Mouse (Mus musculus) midbrain, embryonic 10.5 days (tissue): ENCODE measurements around the gene Sh3rf1. TPM values are rescaled to one million over a fixed set of nuclear protein-coding genes. Genes with fewer than 3 reads are reported as not detected.

ENCODE experiments used
- DNase-seq: peaks from one replicate; pipeline ENCODE4 v3.0.0-alpha.2; 2017; ENCODE audit warnings: low spot score
- H3K27ac ChIP-seq: fragments of 300-500 bp; sonication (generic); replicated peaks from 2 replicates; pipeline ENCODE4 v1.5.1; 2016; ENCODE audit warnings: mild to moderate bottlenecking
- H3K27me3 ChIP-seq: fragments of 300-500 bp; sonication (generic); 2 replicates; pipeline ENCODE4 v1.6.1; 2016; ENCODE audit warnings: low read depth, mild to moderate bottlenecking; ENCODE audit not compliant: poor library complexity, severe bottlenecking
- H3K36me3 ChIP-seq: fragments of 300-500 bp; sonication (generic); 2 replicates; pipeline ENCODE4 v1.6.1; 2016; ENCODE audit warnings: mild to moderate bottlenecking, moderate library complexity
- H3K4me1 ChIP-seq: fragments of 300-500 bp; sonication (generic); 2 replicates; pipeline ENCODE4 v1.6.1; 2016
- H3K4me3 ChIP-seq: fragments of 300-500 bp; sonication (generic); 2 replicates; pipeline ENCODE4 v1.5.1; 2016; ENCODE audit warnings: mild to moderate bottlenecking, moderate library complexity
- H3K9me3 ChIP-seq: fragments of 300-500 bp; sonication (generic); replicated peaks from 2 replicates; pipeline ENCODE4 v1.6.1; 2016; ENCODE audit warnings: mild to moderate bottlenecking
- WGBS: fragments of 180-500 bp; shearing (Covaris S2); methylation state at CpG from one replicate; pipeline ENCODE4 v1.1.7; 2016; 5-methylcytosine and 5-hydroxymethylcytosine counted together
- polyA plus RNA-seq: library from polyadenylated mRNA; unstranded; fragments of >200 nt; fragmentation: Nextera tagmentation; extraction: Ambion mirVana; gene quantifications from 2 replicates; pipeline ENCODE4 v1.2.1, GENCODE M21; 2016

Gene Sh3rf1
- polyA plus RNA-seq, 1 experiment from 2014 or later = 18.4 TPM

- Histone ChIP-seq H3K9me3 (peaks cover 20% of the 10 kb centered on the region), H3K4me3 (no peak overlapping the region), H3K27ac (0 out of 2 replicates have a peak overlapping the region, but pooled peaks have one; percentile 42), H3K36me3 (no peaks in the 10 kb centered on the region), H3K27me3 (no peaks in the 10 kb centered on the region), H3K4me1 (peaks cover 19% of the 10 kb centered on the region)
- DNase-seq = no peak
- WGBS = 36% methylated on average over 9 of the region's 9 CpGs
These were observed 213.1 kb downstream of the Sh3rf1 start for GRCm38 (mm10) chr8:61436586-61437304.

GRCm38 (mm10) chr8:61437305-61437605, 213.6 kb downstream of the Sh3rf1 start:
- H3K4me1 ChIP-seq = peaks cover 19% of the 10 kb centered on the region
- no peaks in the 10 kb centered on the region for H3K27me3 ChIP-seq
- H3K27ac ChIP-seq = peak overlapping the region; percentile 42; the same call in 1 of the 2 replicates
- no peaks in the 10 kb centered on the region for H3K36me3 ChIP-seq
- H3K9me3 ChIP-seq = peaks cover 20% of the 10 kb centered on the region
- DNase-seq = no peak
- no peak overlapping the region for H3K4me3 ChIP-seq

GRCm38 (mm10) chr8:61442988-61443387, 219.3 kb downstream of the Sh3rf1 start:
- no peaks in the 10 kb centered on the region for H3K36me3 ChIP-seq
- DNase-seq = no peak
- peaks cover 20% of the 10 kb centered on the region for H3K9me3 ChIP-seq
- no peaks in the 10 kb centered on the region for H3K27me3 ChIP-seq
- no peak overlapping the region for H3K27ac ChIP-seq
- H3K4me3 ChIP-seq = no peak overlapping the region
- H3K4me1 ChIP-seq = peaks cover 8% of the 10 kb centered on the region
- 90% methylated on average over 3 of the region's 3 CpGs for WGBS

GRCm38 (mm10) chr8:61444358-61444757, 220.7 kb downstream of the Sh3rf1 start:
- peaks cover 11% of the 10 kb centered on the region for H3K9me3 ChIP-seq
- 66% methylated on average over 3 of the region's 3 CpGs for WGBS
- H3K4me1 ChIP-seq = peaks cover 8% of the 10 kb centered on the region
- DNase-seq = no peak
- H3K27ac ChIP-seq = no peak overlapping the region
- H3K4me3 ChIP-seq = no peak overlapping the region
- H3K27me3 ChIP-seq = no peaks in the 10 kb centered on the region
- no peaks in the 10 kb centered on the region for H3K36me3 ChIP-seq

Other genes with a start within 250 kb of the Sh3rf1 start
- gene Clcn3, start 240.6 kb upstream of the Sh3rf1 start, polyA plus RNA-seq = 29.1 and 32.6 TPM in 2 replicates
- 20.7 and 22.7 TPM in 2 replicates for gene Nek1, start 230.7 kb upstream of the Sh3rf1 start, polyA plus RNA-seq